Mouse (Mus musculus) cortical plate, adult 2 months (tissue): Measurements from ENCODE around the gene Swi5.

Experiments
- CTCF ChIP-seq: fragments of 200-500 bp; IDR thresholded peaks from 2 replicates; pipeline ENCODE4 v1.5.1; 2011; ENCODE audit warnings: mild to moderate bottlenecking, control low read depth, low read length; ENCODE audit not compliant: insufficient read depth; ENCODE audit errors: extremely low read depth
- POLR2A ChIP-seq: fragments of 200-500 bp; IDR thresholded peaks from 2 replicates; pipeline ENCODE4 v1.6.1; 2011; ENCODE audit warnings: mild to moderate bottlenecking, low read length, control low read depth; ENCODE audit not compliant: insufficient read depth; ENCODE audit errors: extremely low read depth

DNA sequence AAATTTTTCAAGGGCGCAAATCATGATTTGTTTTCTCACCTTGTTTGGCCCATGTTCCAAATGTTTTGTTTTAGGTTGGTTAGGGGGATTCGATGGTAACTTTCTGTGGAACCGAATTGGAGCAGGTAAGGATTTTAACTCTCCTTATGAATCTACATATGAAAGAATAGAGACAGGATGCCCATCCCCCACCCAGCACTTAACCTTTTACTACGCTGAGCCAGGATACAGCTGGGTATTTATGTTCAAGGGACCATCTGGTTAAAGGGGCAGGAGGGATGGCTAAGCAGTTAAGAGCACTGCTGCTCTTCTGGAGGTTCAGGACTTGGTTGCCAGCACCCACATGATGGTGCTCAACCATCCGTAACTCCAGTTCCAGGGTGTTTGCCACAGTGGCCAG lies 47.3 kb downstream of the Swi5 start:
- no peak for TF ChIP-seq CTCF
- TF ChIP-seq POLR2A, result no peak
